ENCODE assay signal across 27 mouse cellular contexts in the genomic region with DNA sequence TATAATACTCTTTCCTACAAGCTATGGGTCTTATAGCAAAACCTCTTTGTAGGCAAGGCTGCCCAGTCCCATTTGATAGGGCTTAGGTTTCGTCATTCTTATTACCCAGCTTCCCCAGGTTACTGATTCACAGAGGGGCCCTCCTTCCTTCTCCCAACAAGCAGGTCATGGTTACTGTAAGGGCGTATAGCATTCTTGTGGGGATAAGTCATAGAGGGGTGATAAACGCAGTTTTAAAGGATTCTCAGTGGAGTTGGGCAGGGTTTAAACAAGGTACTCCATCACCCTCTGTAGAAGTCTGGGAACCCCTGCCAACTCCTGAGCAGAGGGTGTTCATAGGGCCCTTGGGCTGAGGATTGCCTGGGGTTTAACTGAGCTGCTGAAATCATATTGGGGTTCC. TPM values are rescaled to one million over a fixed set of nuclear protein-coding genes. Genes with fewer than 3 reads are reported as not detected.
DNase-seq lines count a peak whose midpoint lies in the region; ATAC-seq lines count a peak whose summit lies in the region.
"Had no signal": no experiment of that assay in that cellular context is flagged by ENCODE, and none has a peak within 500 bp of the region (broad histone marks: within the 10 kb centered on the region; RNA-seq: fewer than 3 reads in every experiment).

No protein-coding gene starts in this region.

- ATAC-seq in kidney, embryonic 14.5 days (ENCODE audit: low FRiP score, low TSS enrichment) = peak; percentile 61; the same call in 1 of the 2 replicates
- peak; percentile 62; the same call in 1 of the 2 replicates for ATAC-seq in lung, embryonic 16.5 days (ENCODE audit: low read depth)
- peak; percentile 92 for ATAC-seq in intestine, embryonic 15.5 days
- peak; percentile 88; the same call in 1 of the 2 replicates for ATAC-seq in stomach, embryonic 15.5 days (ENCODE audit: insufficient read depth, low FRiP score, low read depth)
- ATAC-seq: forebrain, embryonic 16.5 days; inflammation-experienced regulatory T-cells, adult 6 months; midbrain, embryonic 15.5 days had no signal

- H3K9ac ChIP-seq in kidney, embryonic 14.5 days (ENCODE audit: low read depth, low read length) = no peak overlapping the region
- H3K9ac ChIP-seq in lung, embryonic 16.5 days (ENCODE audit: low read length) = no peak overlapping the region
- H3K9ac ChIP-seq in intestine, embryonic 15.5 days = no peak overlapping the region
- H3K9ac ChIP-seq in stomach, embryonic 15.5 days = no peak overlapping the region
- H3K9ac ChIP-seq: heart, embryonic 12.5 days; limb, embryonic 13.5 days; liver, embryonic 13.5 days; midbrain, embryonic 15.5 days; neural tube, embryonic 13.5 days had no signal

- H3K27ac ChIP-seq in kidney, embryonic 14.5 days (ENCODE audit: low read depth, low read length) = no peak overlapping the region
- no peak overlapping the region for H3K27ac ChIP-seq in lung, embryonic 16.5 days (ENCODE audit: low read length)
- H3K27ac ChIP-seq in intestine, embryonic 15.5 days = peak overlapping the region; percentile 78
- peak overlapping the region; percentile 71; the same call in 1 of the 2 replicates for H3K27ac ChIP-seq in stomach, embryonic 15.5 days
- H3K27ac ChIP-seq: forebrain, embryonic 10.5 days; limb, embryonic 13.5 days; liver, embryonic 13.5 days; midbrain, embryonic 15.5 days; neural tube, embryonic 13.5 days had no signal

- no peaks in the 10 kb centered on the region for H3K36me3 ChIP-seq in kidney, embryonic 14.5 days (ENCODE audit: control insufficient read depth, insufficient read depth, low read length)
- H3K36me3 ChIP-seq in lung, embryonic 16.5 days (ENCODE audit: control insufficient read depth, insufficient read depth, low read length) = no peaks in the 10 kb centered on the region
- no peaks in the 10 kb centered on the region for H3K36me3 ChIP-seq in intestine, embryonic 15.5 days
- H3K36me3 ChIP-seq in stomach, embryonic 15.5 days = no peaks in the 10 kb centered on the region
- H3K36me3 ChIP-seq: forebrain, embryonic 10.5 days; heart, embryonic 12.5 days; limb, embryonic 13.5 days; liver, embryonic 13.5 days; midbrain, embryonic 15.5 days; neural tube, embryonic 13.5 days had no signal

- 0 out of 2 replicates have a peak, but pooled peaks cover 2% of the 10 kb centered on the region for H3K27me3 ChIP-seq in kidney, embryonic 14.5 days (ENCODE audit: control insufficient read depth, insufficient read depth, low read length)
- no peaks in the 10 kb centered on the region for H3K27me3 ChIP-seq in lung, embryonic 16.5 days (ENCODE audit: control insufficient read depth, insufficient read depth, low read depth, low read length)
- no peaks in the 10 kb centered on the region for H3K27me3 ChIP-seq in intestine, embryonic 15.5 days (replicated peaks)
- no peaks in the 10 kb centered on the region for H3K27me3 ChIP-seq in stomach, embryonic 15.5 days (replicated peaks)
- H3K27me3 ChIP-seq: heart, embryonic 12.5 days; limb, embryonic 13.5 days; liver, embryonic 13.5 days; midbrain, embryonic 15.5 days; neural tube, embryonic 13.5 days had no signal

- H3K4me3 ChIP-seq in kidney, embryonic 14.5 days (ENCODE audit: low read length) = no peak overlapping the region
- H3K4me3 ChIP-seq in lung, embryonic 16.5 days (ENCODE audit: low read length) = no peak overlapping the region
- no peak overlapping the region for H3K4me3 ChIP-seq in intestine, embryonic 15.5 days (replicated peaks)
- no peak overlapping the region for H3K4me3 ChIP-seq in stomach, embryonic 15.5 days (replicated peaks)
- H3K4me3 ChIP-seq: forebrain, embryonic 10.5 days; heart, embryonic 12.5 days; limb, embryonic 13.5 days; liver, embryonic 13.5 days; midbrain, embryonic 15.5 days; myocyte; neural tube, embryonic 13.5 days had no signal

- DNase-seq in kidney, postnatal 36 days = no peak
- DNase-seq in lung, postnatal 36 days = no peak
- DNase-seq in cerebellum, postnatal 14 days = no peak
- DNase-seq in left cerebral cortex, postnatal 25 days (ENCODE audit: low spot score in 2 of 2) = no peak
- DNase-seq: adrenal gland, postnatal 36 days; cerebellum, adult 9-11 months; gastrocnemius, postnatal 14 days; heart, adult 18-20 months; heart, postnatal 10 days; kidney, postnatal 10 days; layer of hippocampus, postnatal 36 days; liver, embryonic 13.5 days; lung, postnatal 4 days; retina, postnatal 1 day had no signal

- no peaks in the 10 kb centered on the region for H3K9me3 ChIP-seq in kidney, embryonic 14.5 days (ENCODE audit: control insufficient read depth, low read length)
- no peaks in the 10 kb centered on the region for H3K9me3 ChIP-seq in lung, embryonic 16.5 days (ENCODE audit: control insufficient read depth, low read length)
- H3K9me3 ChIP-seq in intestine, embryonic 15.5 days = no peaks in the 10 kb centered on the region
- no peaks in the 10 kb centered on the region for H3K9me3 ChIP-seq in stomach, embryonic 15.5 days
- H3K9me3 ChIP-seq: forebrain, embryonic 10.5 days; heart, embryonic 12.5 days; limb, embryonic 13.5 days; liver, embryonic 13.5 days; midbrain, embryonic 15.5 days; neural tube, embryonic 13.5 days had no signal

- 0 out of 2 replicates have a peak, but pooled peaks cover 4% of the 10 kb centered on the region for H3K4me1 ChIP-seq in kidney, embryonic 14.5 days (ENCODE audit: control insufficient read depth, insufficient read depth, low read length)
- H3K4me1 ChIP-seq in lung, embryonic 16.5 days (replicated peaks; ENCODE audit: control insufficient read depth, insufficient read depth, low read length) = no peaks in the 10 kb centered on the region
- no peaks in the 10 kb centered on the region for H3K4me1 ChIP-seq in intestine, embryonic 15.5 days (replicated peaks)
- no peaks in the 10 kb centered on the region for H3K4me1 ChIP-seq in stomach, embryonic 15.5 days
- H3K4me1 ChIP-seq: forebrain, embryonic 10.5 days; limb, embryonic 13.5 days; liver, embryonic 13.5 days; midbrain, embryonic 15.5 days; neural tube, embryonic 13.5 days had no signal

- 58% methylated on average over 3 of the region's 3 CpGs for WGBS in kidney, embryonic 14.5 days
- WGBS in lung, embryonic 16.5 days = 52% methylated on average over 3 of the region's 3 CpGs
- WGBS in intestine, embryonic 15.5 days = 42% methylated on average over 3 of the region's 3 CpGs
- 51% methylated on average over 3 of the region's 3 CpGs for WGBS in stomach, embryonic 15.5 days

- H3K4me2 ChIP-seq in kidney, embryonic 14.5 days (replicated peaks; ENCODE audit: low read depth, low read length) = no peak overlapping the region
- no peak overlapping the region for H3K4me2 ChIP-seq in lung, embryonic 16.5 days (ENCODE audit: low read depth, low read length)
- no peak overlapping the region; the same call in 1 of the 2 replicates for H3K4me2 ChIP-seq in intestine, embryonic 15.5 days (replicated peaks)
- no peak overlapping the region for H3K4me2 ChIP-seq in stomach, embryonic 15.5 days
- H3K4me2 ChIP-seq: heart, embryonic 12.5 days; limb, embryonic 13.5 days; liver, embryonic 13.5 days; midbrain, embryonic 15.5 days; neural tube, embryonic 13.5 days had no signal

- intact Hi-C loops in left cerebral cortex, postnatal 25 days (cut with DNase I) = no loop called here

RNA-seq across cellular contexts. Expression of a gene that starts 12.6 kb away (rescaled TPM):
- polyA plus RNA-seq in kidney, embryonic 14.5 days (2014; fragmentation: Nextera tagmentation; extraction: Ambion mirVana) = 0.74 and 0.97 TPM in 2 replicates
- polyA plus RNA-seq in lung, embryonic 16.5 days (2015; fragmentation: Nextera tagmentation; extraction: Ambion mirVana) = 0.57 and 0.64 TPM in 2 replicates
- polyA plus RNA-seq in intestine, embryonic 15.5 days (2015; fragmentation: Nextera tagmentation; extraction: Ambion mirVana) = 2.2 and 2.5 TPM in 2 replicates
- polyA plus RNA-seq in stomach, embryonic 15.5 days (2015; fragmentation: Nextera tagmentation; extraction: Ambion mirVana) = 0.79 and 1.0 TPM in 2 replicates
- total RNA-seq in left cerebral cortex, postnatal 25 days (2021) = under 1 TPM; 0.41 to 0.46 TPM
- total RNA-seq: megakaryocyte-erythroid progenitor cell, adult 5-6 weeks had no signal
- polyA plus RNA-seq: forebrain, embryonic 10.5 days; forebrain, embryonic 16.5 days; neural tube, embryonic 13.5 days had no signal

RNA-seq across cellular contexts. Expression of a gene that starts 19.1 kb away (rescaled TPM):
- polyA plus RNA-seq in kidney, embryonic 14.5 days (2014; fragmentation: Nextera tagmentation; extraction: Ambion mirVana) = 37.8 and 41.8 TPM in 2 replicates
- 17.4 and 20.4 TPM in 2 replicates for polyA plus RNA-seq in lung, embryonic 16.5 days (2015; fragmentation: Nextera tagmentation; extraction: Ambion mirVana)
- 68.7 and 77.8 TPM in 2 replicates for polyA plus RNA-seq in intestine, embryonic 15.5 days (2015; fragmentation: Nextera tagmentation; extraction: Ambion mirVana)
- 49.0 and 50.1 TPM in 2 replicates for polyA plus RNA-seq in stomach, embryonic 15.5 days (2015; fragmentation: Nextera tagmentation; extraction: Ambion mirVana)
- total RNA-seq in left cerebral cortex, postnatal 25 days (2021) = 10 to 100 TPM in 1 of 2 experiments, 1 to 10 TPM in 1; 8.7 to 11.1 TPM

RNA-seq across cellular contexts. Expression of a gene that starts 37.3 kb away (rescaled TPM):
- polyA plus RNA-seq in kidney, embryonic 14.5 days (2014; fragmentation: Nextera tagmentation; extraction: Ambion mirVana) = 81.0 and 139 TPM in 2 replicates
- 662 and 695 TPM in 2 replicates for polyA plus RNA-seq in lung, embryonic 16.5 days (2015; fragmentation: Nextera tagmentation; extraction: Ambion mirVana)
- polyA plus RNA-seq in intestine, embryonic 15.5 days (2015; fragmentation: Nextera tagmentation; extraction: Ambion mirVana) = 388 and 395 TPM in 2 replicates
- polyA plus RNA-seq in stomach, embryonic 15.5 days (2015; fragmentation: Nextera tagmentation; extraction: Ambion mirVana) = 341 and 366 TPM in 2 replicates
- 10 to 100 TPM in 1 of 2 experiments, 1 to 10 TPM in 1; 10.0 to 10.8 TPM for total RNA-seq in left cerebral cortex, postnatal 25 days (2021)

RNA-seq across cellular contexts. Expression of a gene that starts 58.1 kb away (rescaled TPM):
- polyA plus RNA-seq in kidney, embryonic 14.5 days (2014; fragmentation: Nextera tagmentation; extraction: Ambion mirVana) = 1.0 and 1.2 TPM in 2 replicates
- 15.4 and 19.2 TPM in 2 replicates for polyA plus RNA-seq in lung, embryonic 16.5 days (2015; fragmentation: Nextera tagmentation; extraction: Ambion mirVana)
- polyA plus RNA-seq in intestine, embryonic 15.5 days (2015; fragmentation: Nextera tagmentation; extraction: Ambion mirVana) = 1.1 and 1.2 TPM in 2 replicates
- polyA plus RNA-seq in stomach, embryonic 15.5 days (2015; fragmentation: Nextera tagmentation; extraction: Ambion mirVana) = 2.4 TPM in 2 replicates
- 1 to 10 TPM; 3.7 to 4.5 TPM for total RNA-seq in left cerebral cortex, postnatal 25 days (2021)
- polyA plus RNA-seq: myocyte had no signal

Comparison
In these comparisons a context has a peak if more than half of its experiments do, and no peak if none do; other contexts are left out.
1. H3K27ac ChIP-seq: peak in intestine, embryonic 15.5 days (single experiment) and stomach, embryonic 15.5 days (single experiment); none in kidney, embryonic 14.5 days (single experiment) and lung, embryonic 16.5 days (single experiment).
2. Peak in every context shown above with its lines, with median percentiles within 50 percentile points of each other: ATAC-seq.